ENCODE assay signal across 12 mouse cellular contexts in the genomic region with DNA sequence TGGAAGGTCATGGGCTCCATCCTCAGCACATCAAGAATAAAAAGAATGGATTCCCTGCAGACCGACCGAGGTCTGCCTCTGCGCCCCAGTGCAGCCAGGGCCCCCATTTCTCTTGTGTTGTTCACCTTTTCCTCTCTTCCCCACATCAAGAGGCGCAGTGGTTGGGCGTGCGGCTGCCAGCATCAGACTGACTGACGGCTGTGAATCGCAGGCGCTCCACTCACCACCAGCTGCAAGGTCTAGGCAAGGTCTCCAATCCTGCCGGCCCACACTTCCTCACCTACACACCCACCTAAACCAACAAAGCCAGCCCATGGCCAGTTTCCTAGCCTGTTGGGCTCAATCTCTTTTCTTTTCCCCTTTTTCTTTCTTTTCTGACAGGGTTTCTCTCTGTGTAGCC. TPM values are rescaled to one million over a fixed set of nuclear protein-coding genes. Genes with fewer than 3 reads are reported as not detected.
DNase-seq lines count a peak whose midpoint lies in the region; ATAC-seq lines count a peak whose summit lies in the region.
"Had no signal": no experiment of that assay in that cellular context is flagged by ENCODE, and none has a peak within 500 bp of the region (broad histone marks: within the 10 kb centered on the region; RNA-seq: fewer than 3 reads in every experiment).

No protein-coding gene starts in this region.

- no peak for DNase-seq in kidney, adult 11 months
- peak; percentile 88 for DNase-seq in thymus, postnatal 0 days (ENCODE audit: low spot score)
- no peak for DNase-seq in ovary, postnatal 10 days (ENCODE audit: low spot score)
- DNase-seq in cerebellum, postnatal 4 days (ENCODE audit: low spot score in 2 of 2): no peak
- DNase-seq: gastrocnemius, postnatal 14 days; lung, postnatal 10 days had no signal

- no peak overlapping the region for H3K4me3 ChIP-seq in kidney, embryonic 15.5 days (replicated peaks)
- no peak overlapping the region for H3K4me3 ChIP-seq in liver, embryonic 12.5 days
- H3K4me3 ChIP-seq: midbrain, embryonic 15.5 days had no signal

- ATAC-seq in kidney, embryonic 15.5 days (replicated peaks; ENCODE audit: low FRiP score): no peak
- peak; percentile 69 for ATAC-seq in activated CD4-positive, CD25-positive, alpha-beta regulatory T cell, adult 4 months
- no peak for ATAC-seq in liver, embryonic 12.5 days
- no peak for ATAC-seq in frontal cortex, adult (ENCODE audit: low TSS enrichment)
- ATAC-seq: midbrain, embryonic 15.5 days had no signal

- no peaks in the 10 kb centered on the region for H3K36me3 ChIP-seq in kidney, embryonic 15.5 days
- H3K36me3 ChIP-seq in liver, embryonic 12.5 days: no peaks in the 10 kb centered on the region
- H3K36me3 ChIP-seq: midbrain, embryonic 15.5 days had no signal

- peaks cover 62% of the 10 kb centered on the region for H3K4me1 ChIP-seq in kidney, embryonic 15.5 days
- H3K4me1 ChIP-seq in liver, embryonic 12.5 days: peaks cover 86% of the 10 kb centered on the region

- WGBS in kidney, embryonic 15.5 days: 78% methylated on average over 10 of the region's 10 CpGs
- 59% methylated on average over 10 of the region's 10 CpGs for WGBS in liver, embryonic 12.5 days (ENCODE audit: insufficient replicate concordance)

- no peaks in the 10 kb centered on the region for H3K9me3 ChIP-seq in kidney, embryonic 15.5 days (replicated peaks)
- no peaks in the 10 kb centered on the region for H3K9me3 ChIP-seq in liver, embryonic 12.5 days (replicated peaks)
- H3K9me3 ChIP-seq: midbrain, embryonic 15.5 days had no signal

- H3K9ac ChIP-seq in kidney, embryonic 15.5 days: no peak overlapping the region
- peak overlapping the region; percentile 85; the same call in 1 of the 2 replicates for H3K9ac ChIP-seq in liver, embryonic 12.5 days
- H3K9ac ChIP-seq: midbrain, embryonic 15.5 days had no signal

- no peaks in the 10 kb centered on the region for H3K27me3 ChIP-seq in kidney, embryonic 15.5 days
- H3K27me3 ChIP-seq in liver, embryonic 12.5 days (replicated peaks): no peaks in the 10 kb centered on the region
- H3K27me3 ChIP-seq: midbrain, embryonic 15.5 days had no signal

- H3K4me2 ChIP-seq in kidney, embryonic 15.5 days: no peak overlapping the region
- H3K4me2 ChIP-seq in liver, embryonic 12.5 days: peak overlapping the region; percentile 85; the same call in 1 of the 2 replicates
- H3K4me2 ChIP-seq: midbrain, embryonic 15.5 days had no signal

- H3K27ac ChIP-seq in kidney, embryonic 15.5 days: peak overlapping the region; percentile 37; the same call in 1 of the 2 replicates
- H3K27ac ChIP-seq in liver, embryonic 12.5 days: peak overlapping the region; percentile 100
- H3K27ac ChIP-seq: kidney, postnatal 0 days; midbrain, embryonic 15.5 days had no signal

RNA-seq across cellular contexts. Expression of a gene that starts 8.4 kb away (rescaled TPM):
- polyA plus RNA-seq in kidney, embryonic 15.5 days (2015; fragmentation: Nextera tagmentation; extraction: Ambion mirVana): 67.1 and 68.3 TPM in 2 replicates
- 10 to 100 TPM; 41.1 to 48.5 TPM for polyA plus RNA-seq in activated CD4-positive, CD25-positive, alpha-beta regulatory T cell, adult 4 months (2017; shearing (Covaris generic))
- 35.7 and 38.5 TPM in 2 replicates for polyA plus RNA-seq in liver, embryonic 12.5 days (2016; fragmentation: Nextera tagmentation; extraction: Ambion mirVana)
- polyA plus RNA-seq in thymus, postnatal 0 days (2015; fragmentation: Nextera tagmentation; extraction: Ambion mirVana): 38.8 and 46.7 TPM in 2 replicates
